Mouse (Mus musculus): ENCODE measurements around the gene Pde1a. TPM values are rescaled to one million over a fixed set of nuclear protein-coding genes. Genes with fewer than 3 reads are reported as not detected.
"Not testable (repeated sequence)": the region's sequence is repeated elsewhere in the genome, so short reads cannot be mapped to it uniquely, and the experiment has no call there.

Pde1a gene
- total RNA-seq, 1 experiment from 2014 or later = 0.12 TPM

GRCm38 (mm10) chr2:79883210-79883609, 246.0 kb downstream of the Pde1a start:
- no peak for ATAC-seq (ENCODE audit: extremely low read depth, insufficient number of reproducible peaks, low FRiP score, poor library complexity, severe bottlenecking)

- ATAC-seq (ENCODE audit: extremely low read depth, insufficient number of reproducible peaks, low FRiP score, poor library complexity, severe bottlenecking) = peak; percentile 97
These were observed 263.8 kb downstream of the Pde1a start for GRCm38 (mm10) chr2:79865275-79865999.

DNA sequence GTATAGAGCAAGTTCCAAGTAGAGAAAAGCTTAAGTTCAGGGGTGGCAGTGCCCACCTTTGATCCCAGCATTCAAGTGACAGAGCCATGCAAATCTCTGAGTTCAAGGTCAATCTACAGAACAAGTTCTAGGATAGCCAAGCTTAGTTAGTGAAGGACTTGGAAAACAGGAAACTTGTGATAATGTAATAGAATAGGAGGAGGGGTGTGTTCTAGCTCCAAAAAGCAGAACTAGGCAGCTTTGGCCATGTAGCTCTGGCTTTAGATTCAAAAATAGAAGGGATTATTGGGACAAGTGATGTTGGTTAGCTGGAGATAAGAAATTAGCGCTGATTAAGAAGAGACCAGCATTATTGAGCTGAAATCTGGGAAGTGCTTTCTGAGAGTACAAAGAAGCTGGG, 272.4 kb downstream of the Pde1a start:
- ATAC-seq (ENCODE audit: extremely low read depth, insufficient number of reproducible peaks, low FRiP score, poor library complexity, severe bottlenecking) = no peak

DNA sequence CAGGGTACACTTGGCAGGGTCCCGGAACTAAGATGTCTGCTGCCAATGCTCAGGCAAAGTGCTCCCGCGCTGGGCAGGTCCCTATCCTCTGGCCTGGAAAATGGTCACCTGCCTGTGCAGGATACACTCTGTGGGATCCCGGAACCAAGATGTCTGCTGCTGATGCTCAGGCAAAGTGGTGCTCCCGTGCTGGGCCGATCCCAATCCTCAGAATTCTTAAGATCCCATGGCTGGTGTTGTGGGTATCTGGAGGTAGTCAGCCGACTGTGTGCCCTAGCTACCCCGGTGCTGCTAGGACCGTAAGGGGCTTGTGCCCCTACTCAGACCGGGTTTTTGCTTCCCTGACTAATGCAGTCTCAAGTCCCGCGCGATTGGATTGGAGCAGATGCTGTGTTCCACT, 281.9 kb downstream of the Pde1a start:
- ATAC-seq (ENCODE audit: extremely low read depth, insufficient number of reproducible peaks, low FRiP score, poor library complexity, severe bottlenecking) = not testable (repeated sequence)

GRCm38 (mm10) chr2:79839513-79839912, 289.7 kb downstream of the Pde1a start:
- ATAC-seq (ENCODE audit: extremely low read depth, insufficient number of reproducible peaks, low FRiP score, poor library complexity, severe bottlenecking) = no peak

- ATAC-seq (ENCODE audit: extremely low read depth, insufficient number of reproducible peaks, low FRiP score, poor library complexity, severe bottlenecking) = no peak
These were observed 290.2 kb downstream of the Pde1a start for GRCm38 (mm10) chr2:79839090-79839489.

DNA sequence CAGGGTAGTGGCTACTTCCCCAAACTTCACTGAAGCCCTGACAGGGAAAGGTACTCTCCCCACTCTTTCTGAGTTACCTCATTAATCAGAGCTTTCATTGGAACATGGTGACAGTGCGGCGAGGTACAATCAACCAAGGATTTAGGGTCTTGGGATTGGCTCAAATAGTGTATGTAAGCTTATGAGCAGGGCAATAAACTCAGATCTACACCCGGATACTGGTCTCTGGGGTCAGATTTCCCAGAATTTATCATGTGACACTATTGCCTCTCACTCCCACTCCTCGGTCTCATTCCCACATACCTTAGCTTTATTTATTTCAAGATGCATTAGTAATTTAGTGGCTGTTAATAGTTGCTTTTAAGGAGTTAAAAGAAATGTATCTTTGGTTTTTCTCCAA, 303.4 kb downstream of the Pde1a start:
- ATAC-seq (ENCODE audit: extremely low read depth, insufficient number of reproducible peaks, low FRiP score, poor library complexity, severe bottlenecking) = no peak

- ATAC-seq (ENCODE audit: extremely low read depth, insufficient number of reproducible peaks, low FRiP score, poor library complexity, severe bottlenecking) = no peak
These were observed 309.7 kb downstream of the Pde1a start for GRCm38 (mm10) chr2:79819543-79819942.

GRCm38 (mm10) chr2:79815708-79816484, 313.4 kb downstream of the Pde1a start:
- no peak for ATAC-seq (ENCODE audit: extremely low read depth, insufficient number of reproducible peaks, low FRiP score, poor library complexity, severe bottlenecking)

DNA sequence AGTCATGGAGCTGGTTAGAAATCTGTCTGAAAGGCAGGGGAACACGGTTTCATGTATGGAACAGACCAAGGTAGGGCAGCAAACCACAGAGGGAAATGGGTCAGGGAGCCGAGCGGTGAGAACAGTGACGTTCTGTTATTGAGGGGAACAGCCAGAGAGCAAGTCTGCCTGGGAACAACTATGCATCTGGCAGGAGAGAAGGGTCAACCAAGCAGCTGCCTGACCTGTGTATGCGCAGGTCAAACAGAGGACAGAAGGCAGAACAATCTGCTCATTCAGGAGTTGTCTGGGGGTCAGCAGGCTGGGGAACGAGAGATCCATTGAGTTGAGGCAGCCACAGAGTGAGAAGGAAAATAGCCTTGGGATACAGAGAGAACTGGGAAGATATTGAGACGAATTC, 330.6 kb downstream of the Pde1a start:
- ATAC-seq (ENCODE audit: extremely low read depth, insufficient number of reproducible peaks, low FRiP score, poor library complexity, severe bottlenecking) = no peak

- ATAC-seq (ENCODE audit: extremely low read depth, insufficient number of reproducible peaks, low FRiP score, poor library complexity, severe bottlenecking) = no peak
These were observed 331.8 kb downstream of the Pde1a start for GRCm38 (mm10) chr2:79797444-79797843.

GRCm38 (mm10) chr2:79793186-79793585, 336.1 kb downstream of the Pde1a start:
- ATAC-seq (ENCODE audit: extremely low read depth, insufficient number of reproducible peaks, low FRiP score, poor library complexity, severe bottlenecking) = no peak

DNA sequence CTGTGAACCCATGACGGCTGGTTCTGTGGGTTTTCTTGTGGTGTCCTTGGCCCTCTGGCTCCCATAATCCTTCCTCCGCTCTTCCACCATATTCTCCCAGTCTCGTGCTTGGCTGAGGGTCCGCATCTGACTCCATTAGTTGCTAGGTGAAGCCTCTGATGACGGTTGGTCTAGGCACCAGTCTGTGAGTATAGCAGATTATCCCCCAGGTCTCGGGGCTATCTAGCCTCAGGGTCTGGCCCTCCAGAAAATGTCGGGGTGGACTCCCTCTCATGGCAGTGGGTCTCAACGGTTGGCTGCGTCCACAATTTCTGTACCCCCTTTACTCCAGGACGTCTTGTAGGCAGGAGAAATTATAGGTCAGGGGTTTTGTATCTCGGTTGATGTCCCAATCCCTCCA, 342.8 kb downstream of the Pde1a start:
- ATAC-seq (ENCODE audit: extremely low read depth, insufficient number of reproducible peaks, low FRiP score, poor library complexity, severe bottlenecking) = no peak

DNA sequence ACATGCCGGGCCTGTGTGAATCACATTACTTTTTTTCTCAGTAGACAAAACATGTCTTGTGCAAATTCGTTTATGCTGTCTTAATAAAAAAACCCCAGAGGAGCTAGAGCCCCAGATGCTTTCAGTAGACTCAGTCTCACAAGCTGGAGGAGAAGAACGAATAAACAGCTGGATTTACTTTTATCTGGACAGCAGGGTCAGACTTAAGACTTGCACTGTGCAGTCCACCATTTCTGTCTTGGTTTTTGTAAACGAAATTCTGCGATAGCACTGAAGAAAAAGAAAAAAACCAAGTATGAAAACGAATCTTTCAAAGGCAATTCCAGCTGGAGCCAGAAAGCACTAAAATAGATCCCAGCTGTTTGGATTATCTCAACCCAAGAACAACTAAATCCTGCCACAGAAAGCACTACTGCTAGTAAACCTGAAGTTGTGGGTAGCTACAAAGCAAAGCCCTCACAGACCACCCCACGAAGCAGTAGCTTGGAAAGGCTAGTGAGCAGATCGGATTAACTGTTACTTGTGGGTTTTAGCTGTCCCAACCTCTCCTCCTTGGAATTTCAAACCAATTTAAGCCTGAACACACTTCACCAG, 343.6 kb downstream of the Pde1a start:
- ATAC-seq (ENCODE audit: extremely low read depth, insufficient number of reproducible peaks, low FRiP score, poor library complexity, severe bottlenecking) = no peak

Other genes with a start within 250 kb of the Pde1a start
- 0.25 TPM in 1 of 2 replicates, not detected in the other for gene Prdx6b, start 163.0 kb upstream of the Pde1a start, total RNA-seq (2017)
- gene Dnajc10, start 186.0 kb upstream of the Pde1a start, total RNA-seq (2017) = 64.7 and 67.5 TPM in 2 replicates

Measured in neutrophil, adult 5-6 weeks (primary cell).